Mouse (Mus musculus): ENCODE measurements around the gene Sh3glb1. TPM values are rescaled to one million over a fixed set of nuclear protein-coding genes. Genes with fewer than 3 reads are reported as not detected.

The Sh3glb1 gene
- total and polyA plus RNA-seq, 3 experiments = 52.0 to 189 (median 112) TPM

Other genes starting within 250 kb of the Sh3glb1 start
- gene Hs2st1, start 150.2 kb downstream of the Sh3glb1 start, total RNA-seq (2012; rRNA removed) = 17.6 and 20.4 TPM in 2 replicates
- gene Hs2st1, start 150.2 kb downstream of the Sh3glb1 start, total RNA-seq (2014; rRNA removed) = 29.7 and 30.9 TPM in 2 replicates
- 36.4 and 38.5 TPM in 2 replicates for gene Hs2st1, start 150.2 kb downstream of the Sh3glb1 start, polyA plus RNA-seq (2012; ENCODE audit: insufficient read length, low read depth)
- 528 and 548 TPM in 2 replicates for gene Selenof, start 150.0 kb downstream of the Sh3glb1 start, total RNA-seq (2012; rRNA removed)
- gene Selenof, start 150.0 kb downstream of the Sh3glb1 start, total RNA-seq (2014; rRNA removed) = 1,358 and 1,567 TPM in 2 replicates
- 671 and 678 TPM in 2 replicates for gene Selenof, start 150.0 kb downstream of the Sh3glb1 start, polyA plus RNA-seq (2012; ENCODE audit: insufficient read length, low read depth)
- not detected in 2 replicates for gene Clca3a1, start 40.6 kb upstream of the Sh3glb1 start, total RNA-seq (2012; rRNA removed)
- not detected in 2 replicates for gene Clca3a1, start 40.6 kb upstream of the Sh3glb1 start, total RNA-seq (2014; rRNA removed)
- gene Clca3a1, start 40.6 kb upstream of the Sh3glb1 start, polyA plus RNA-seq (2012; ENCODE audit: insufficient read length, low read depth) = 0.27 TPM in 1 of 2 replicates, not detected in the other
- not detected in 2 replicates for gene Clca3a2, start 99.2 kb upstream of the Sh3glb1 start, total RNA-seq (2012; rRNA removed)
- not detected in 2 replicates for gene Clca3a2, start 99.2 kb upstream of the Sh3glb1 start, total RNA-seq (2014; rRNA removed)
- not detected in 2 replicates for gene Clca3a2, start 99.2 kb upstream of the Sh3glb1 start, polyA plus RNA-seq (2012; ENCODE audit: insufficient read length, low read depth)
- gene Clca3b, start 129.0 kb upstream of the Sh3glb1 start, total RNA-seq (2012; rRNA removed) = not detected in 2 replicates
- not detected in 2 replicates for gene Clca3b, start 129.0 kb upstream of the Sh3glb1 start, total RNA-seq (2014; rRNA removed)
- gene Clca3b, start 129.0 kb upstream of the Sh3glb1 start, polyA plus RNA-seq (2012; ENCODE audit: insufficient read length, low read depth) = not detected in 2 replicates
- not detected in 2 replicates for gene Clca4b, start 212.2 kb upstream of the Sh3glb1 start, total RNA-seq (2012; rRNA removed)
- gene Clca4b, start 212.2 kb upstream of the Sh3glb1 start, total RNA-seq (2014; rRNA removed) = not detected in 2 replicates
- gene Clca4b, start 212.2 kb upstream of the Sh3glb1 start, polyA plus RNA-seq (2012; ENCODE audit: insufficient read length, low read depth) = not detected in 2 replicates

All from CH12.LX (cell line).